Mouse (Mus musculus) CH12.LX (cell line): Measurements from ENCODE around the gene Vmo1. TPM values are rescaled to one million over a fixed set of nuclear protein-coding genes. Genes with fewer than 3 reads are reported as not detected.
A peak's percentile ranks its signal among the peaks of the same experiment; 100 is the strongest.

Experiments used
- DNase-seq: peaks from one replicate; pipeline ENCODE4 v3.0.0-alpha.2; 2013; ENCODE audit errors: extremely low read depth
- H3K27ac ChIP-seq: 2 replicates; pipeline ENCODE4 v1.5.1; 2012; ENCODE audit warnings: low read depth, mild to moderate bottlenecking, control low read depth, moderate library complexity; ENCODE audit not compliant: insufficient read depth
- H3K27me3 ChIP-seq: replicated peaks from 2 replicates; pipeline ENCODE3; 2012; ENCODE audit warnings: inconsistent platforms
- H3K36me3 ChIP-seq, 2 experiments: replicated peaks in 1 of 2; 2 replicates each; pipeline versions ENCODE3 to v1.6.1; 2012; ENCODE audit warnings: inconsistent platforms in 1 of 2, low read length in 1 of 2, mild to moderate bottlenecking in 1 of 2, mixed read lengths in 1 of 2, moderate library complexity in 1 of 2; ENCODE audit not compliant: control insufficient read depth in 1 of 2, insufficient read depth in 1 of 2
- H3K4me1 ChIP-seq, 2 experiments: 2 replicates each; pipeline ENCODE4 v1.6.1; 2012; ENCODE audit warnings: inconsistent platforms in 1 of 2, moderate library complexity in 1 of 2; ENCODE audit not compliant: insufficient read depth in 2 of 2, control insufficient read depth in 1 of 2
- H3K4me2 ChIP-seq: 2 replicates; pipeline ENCODE4 v1.6.1; 2012; ENCODE audit warnings: low read depth, mild to moderate bottlenecking, control low read depth; ENCODE audit not compliant: poor library complexity, insufficient read depth, severe bottlenecking
- H3K4me3 ChIP-seq, 3 experiments: fragments of 150-350 bp in 1 of 3; sonication (generic) in 1 of 3; replicated peaks in 1 of 3; 2 replicates each; pipeline versions ENCODE3 to v1.5.1; 2011 to 2012; ENCODE audit warnings: low read depth in 2 of 3, low read length in 2 of 3, mild to moderate bottlenecking in 2 of 3, moderate library complexity in 2 of 3, control low read depth in 1 of 3, improper control_type of control experiment in 1 of 3, inconsistent platforms in 1 of 3, mixed read lengths in 1 of 3; ENCODE audit not compliant: poor library complexity in 1 of 3
- H3K79me2 ChIP-seq: replicated peaks from 2 replicates; pipeline ENCODE4 v1.6.1; 2012; ENCODE audit warnings: mild to moderate bottlenecking, moderate library complexity; ENCODE audit not compliant: control insufficient read depth, poor library complexity, insufficient read depth, severe bottlenecking; ENCODE audit errors: extremely low read depth
- H3K9ac ChIP-seq: 2 replicates; pipeline ENCODE4 v1.6.1; 2012; ENCODE audit warnings: low read depth, mild to moderate bottlenecking, control low read depth, moderate library complexity; ENCODE audit not compliant: insufficient read depth
- H3K9me3 ChIP-seq: replicated peaks from 2 replicates; pipeline ENCODE3; 2012; ENCODE audit warnings: low read length, inconsistent platforms, mixed read lengths
- BHLHE40 ChIP-seq: IDR thresholded peaks from 2 replicates; pipeline ENCODE4 v1.6.1; 2011; ENCODE audit warnings: mild to moderate bottlenecking, low read depth, low read length, improper control_type of control experiment
- CHD1 ChIP-seq: IDR thresholded peaks from 2 replicates; pipeline ENCODE4 v1.6.1; 2012; ENCODE audit warnings: low read depth, low read length, improper control_type of control experiment, inconsistent platforms
- CHD2 ChIP-seq: IDR thresholded peaks from 2 replicates; pipeline ENCODE4 v1.6.1; 2011; ENCODE audit warnings: low read length, improper control_type of control experiment
- E2F4 ChIP-seq: IDR thresholded peaks from 2 replicates; pipeline ENCODE4 v1.6.1; 2011; ENCODE audit warnings: low read depth, low read length, improper control_type of control experiment; ENCODE audit not compliant: insufficient replicate concordance
- ELF1 ChIP-seq: IDR thresholded peaks from 2 replicates; pipeline ENCODE4 v1.6.1; 2014; ENCODE audit warnings: low read depth, mild to moderate bottlenecking, inconsistent platforms, low read length, improper control_type of control experiment
- EP300 ChIP-seq: IDR thresholded peaks from 2 replicates; pipeline ENCODE4 v1.6.1; 2011; ENCODE audit warnings: low read length, improper control_type of control experiment
- ETS1 ChIP-seq: conservative IDR thresholded peaks from 2 replicates; pipeline ENCODE4 v1.6.1; 2012; ENCODE audit warnings: low read depth, mild to moderate bottlenecking, inconsistent platforms, low read length, improper control_type of control experiment, moderate library complexity
- GABPA ChIP-seq: IDR thresholded peaks from 2 replicates; pipeline ENCODE4 v1.6.1; 2012; ENCODE audit warnings: low read depth, low read length, improper control_type of control experiment, inconsistent platforms; ENCODE audit not compliant: insufficient replicate concordance
- HCFC1 ChIP-seq: IDR thresholded peaks from 2 replicates; pipeline ENCODE4 v1.6.1; 2012; ENCODE audit warnings: low read depth, mild to moderate bottlenecking, inconsistent platforms, low read length, improper control_type of control experiment
- JUN ChIP-seq: IDR thresholded peaks from 2 replicates; pipeline ENCODE4 v1.6.1; 2011; ENCODE audit warnings: low read depth, mild to moderate bottlenecking, low read length, improper control_type of control experiment, moderate library complexity; ENCODE audit not compliant: insufficient read depth
- JUND ChIP-seq: conservative IDR thresholded peaks from 2 replicates; pipeline ENCODE4 v1.6.1; 2011; ENCODE audit warnings: low read depth, low read length, improper control_type of control experiment
- MAFK ChIP-seq: IDR thresholded peaks from 2 replicates; pipeline ENCODE4 v1.6.1; 2011; ENCODE audit warnings: low read length, improper control_type of control experiment; ENCODE audit not compliant: insufficient replicate concordance
- MAX ChIP-seq: IDR thresholded peaks from 2 replicates; pipeline ENCODE4 v1.6.1; 2011; ENCODE audit warnings: low read length, improper control_type of control experiment
- MAZ ChIP-seq: IDR thresholded peaks from 2 replicates; pipeline ENCODE4 v1.6.1; 2012; ENCODE audit warnings: low read depth, mild to moderate bottlenecking, inconsistent platforms, low read length, improper control_type of control experiment, moderate library complexity
- MEF2A ChIP-seq: IDR thresholded peaks from 2 replicates; pipeline ENCODE4 v1.6.1; 2014; ENCODE audit warnings: low read depth, mild to moderate bottlenecking, inconsistent platforms, low read length, improper control_type of control experiment, borderline replicate concordance
- MXI1 ChIP-seq: IDR thresholded peaks from 2 replicates; pipeline ENCODE4 v1.6.1; 2011; ENCODE audit warnings: mild to moderate bottlenecking, low read depth, low read length, improper control_type of control experiment
- MYC ChIP-seq: IDR thresholded peaks from 2 replicates; pipeline ENCODE4 v1.6.1; 2011; ENCODE audit warnings: low read depth, mild to moderate bottlenecking, improper control_type of control experiment, low read length
- NELFE ChIP-seq: IDR thresholded peaks from 2 replicates; pipeline ENCODE4 v1.6.1; 2011; ENCODE audit warnings: low read depth, low read length, improper control_type of control experiment
- PAX5 ChIP-seq: IDR thresholded peaks from 2 replicates; pipeline ENCODE4 v1.6.1; 2012; ENCODE audit warnings: low read length, inconsistent platforms, mixed read lengths
- POLR2A ChIP-seq: IDR thresholded peaks from 2 replicates; pipeline ENCODE4 v1.6.1; 2011; ENCODE audit warnings: low read depth, mild to moderate bottlenecking, improper control_type of control experiment, low read length
- POLR2AphosphoS2 ChIP-seq: IDR thresholded peaks from 2 replicates; pipeline ENCODE4 v1.6.1; 2011; ENCODE audit warnings: low read depth, low read length, improper control_type of control experiment
- RAD21 ChIP-seq: IDR thresholded peaks from 2 replicates; pipeline ENCODE4 v1.6.1; 2011; ENCODE audit warnings: low read depth, mild to moderate bottlenecking, low read length, improper control_type of control experiment, moderate library complexity
- SIN3A ChIP-seq: IDR thresholded peaks from 2 replicates; pipeline ENCODE4 v1.6.1; 2012; ENCODE audit warnings: low read length, improper control_type of control experiment, inconsistent platforms
- SMC3 ChIP-seq: IDR thresholded peaks from 2 replicates; pipeline ENCODE4 v1.6.1; 2011; ENCODE audit warnings: low read depth, low read length, improper control_type of control experiment
- TBP ChIP-seq: conservative IDR thresholded peaks from 2 replicates; pipeline ENCODE4 v1.6.1; 2011; ENCODE audit warnings: low read depth, low read length, improper control_type of control experiment
- TCF12 ChIP-seq: IDR thresholded peaks from 2 replicates; pipeline ENCODE4 v1.6.1; 2014; ENCODE audit warnings: low read depth, mild to moderate bottlenecking, inconsistent platforms, low read length, improper control_type of control experiment
- UBTF ChIP-seq: IDR thresholded peaks from 2 replicates; pipeline ENCODE4 v1.6.1; 2012; ENCODE audit warnings: low read depth, mild to moderate bottlenecking, inconsistent platforms, low read length, improper control_type of control experiment, moderate library complexity
- USF1 ChIP-seq: IDR thresholded peaks from 2 replicates; pipeline ENCODE4 v1.6.1; 2014; ENCODE audit warnings: low read depth, mild to moderate bottlenecking, inconsistent platforms, low read length, improper control_type of control experiment
- USF2 ChIP-seq: conservative IDR thresholded peaks from 2 replicates; pipeline ENCODE4 v1.6.1; 2011; ENCODE audit warnings: low read depth, low read length, improper control_type of control experiment
- ZC3H11A ChIP-seq: IDR thresholded peaks from 2 replicates; pipeline ENCODE4 v1.6.1; 2012; ENCODE audit warnings: low read depth, mild to moderate bottlenecking, inconsistent platforms, low read length, improper control_type of control experiment
- ZMIZ1 ChIP-seq: IDR thresholded peaks from 2 replicates; pipeline ENCODE4 v1.6.1; 2012; ENCODE audit warnings: low read depth, mild to moderate bottlenecking, inconsistent platforms, low read length, improper control_type of control experiment
- dilution Hi-C: fragments of 300-500 bp; cut with MboI; formaldehyde crosslinking; loops from 2 replicates; pipeline ENCODE4 v1.14.3; 2020; ENCODE audit warnings: low sequenced_read_pairs; ENCODE audit not compliant: extremely low pct_unique_long_range_greater_than_20kb, extremely low pct_ligation_motif_present
- in situ Hi-C: fragments of 300-500 bp; cut with MboI; formaldehyde crosslinking; loops from 3 replicates; pipeline ENCODE4 v1.14.3; 2019; ENCODE audit warnings: low sequenced_read_pairs, low pct_ligation_motif_present, low pct_unique_long_range_greater_than_20kb, mixed read lengths
- polyA plus RNA-seq: library from polyadenylated mRNA; unstranded; fragments of >175 nt; gene quantifications from 2 replicates; pipeline ENCODE4 v1.2.1, GENCODE M21; 2012; ENCODE audit warnings: low read depth; ENCODE audit not compliant: insufficient read length
- total RNA-seq, 2 experiments: library from RNA; depleted of rRNA; stranded (reverse); fragments of 300-350 nt in 1 of 2; fragments of >200 nt in 1 of 2; gene quantifications; 2 replicates each; pipeline ENCODE4 v1.2.3; 2012 to 2014

The Vmo1 gene
- total and polyA plus RNA-seq, 3 experiments, result 0.36 to 0.70 TPM; not detected in 1

DNA sequence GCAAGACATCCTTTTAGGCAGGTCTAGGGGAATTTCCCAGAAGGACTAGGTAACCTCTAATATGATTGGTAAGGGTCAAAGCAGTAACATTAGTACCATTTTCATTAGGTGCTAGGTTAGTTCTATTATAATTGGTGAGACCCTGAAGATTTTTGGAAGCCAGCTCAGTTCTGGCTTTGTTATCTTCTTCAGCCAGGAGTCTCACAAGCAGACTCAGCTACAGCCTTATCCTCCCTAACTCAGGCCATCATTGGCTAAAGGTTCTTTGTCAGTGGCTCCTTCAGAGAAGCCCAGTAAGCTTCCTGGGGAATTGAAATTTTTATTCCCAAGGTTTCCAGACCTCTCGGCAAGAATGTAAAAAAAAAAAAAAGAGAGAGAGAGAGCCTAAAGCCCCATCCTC, 4.0 kb upstream of the Vmo1 start:
- H3K4me2 ChIP-seq, result no peak overlapping the region
- H3K4me1 ChIP-seq, result peaks cover 10 to 27% of the 10 kb centered on the region in 2 experiments
- H3K27ac ChIP-seq, result no peak overlapping the region
- dilution Hi-C loops, result no loop called here
- no peaks in the 10 kb centered on the region for H3K79me2 ChIP-seq
- DNase-seq, result no peak
- no peaks in the 10 kb centered on the region for H3K36me3 ChIP-seq
- H3K4me3 ChIP-seq, result no peak overlapping the region
- H3K9me3 ChIP-seq, result no peaks in the 10 kb centered on the region
- H3K27me3 ChIP-seq, result no peaks in the 10 kb centered on the region
- no peak overlapping the region for H3K9ac ChIP-seq
- TF ChIP-seq NELFE, result no peak
- TF ChIP-seq ELF1, result no peak
- TF ChIP-seq MYC, result no peak
- TF ChIP-seq MEF2A, result no peak
- TF ChIP-seq JUN, result no peak
- TF ChIP-seq RAD21, result no peak
- no peak for TF ChIP-seq E2F4
- TF ChIP-seq ZC3H11A, result no peak
- TF ChIP-seq HCFC1, result no peak
- no peak for TF ChIP-seq CHD2
- TF ChIP-seq TCF12, result no peak
- TF ChIP-seq UBTF, result no peak
- no peak for TF ChIP-seq GABPA
- TF ChIP-seq ETS1, result no peak
- TF ChIP-seq BHLHE40, result no peak
- TF ChIP-seq SMC3, result no peak
- no peak for TF ChIP-seq CHD1
- TF ChIP-seq MXI1, result no peak
- no peak for TF ChIP-seq ZMIZ1
- no peak for TF ChIP-seq POLR2A
- TF ChIP-seq, all 38 proteins: peak for 0
- in situ Hi-C loops, result loop anchor here (5.0 kb wide), 2 partner anchors 89 to 244 kb away; partner anchors contain the start of gene Zfp3

DNA sequence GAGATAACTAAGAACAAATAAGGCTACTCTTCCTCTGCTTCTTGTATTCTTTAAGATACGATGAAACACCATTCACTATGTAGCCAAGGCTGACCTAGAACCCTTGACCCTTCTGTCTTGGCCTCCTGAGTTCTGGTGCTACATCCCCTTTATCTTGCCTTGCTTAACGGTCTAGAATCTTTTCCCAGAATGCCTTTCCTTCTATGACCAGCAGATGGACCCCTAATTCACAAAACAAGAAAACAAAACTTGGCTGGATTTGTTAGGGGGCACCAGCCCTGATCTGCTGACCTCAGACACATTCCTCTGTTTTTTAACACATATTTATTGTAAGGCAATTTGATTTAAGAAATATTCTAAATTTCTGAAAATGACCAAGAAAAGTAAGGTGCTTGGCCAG, 1.9 kb upstream of the Vmo1 start:
- Histone ChIP-seq H3K9ac (no peak overlapping the region), H3K79me2 (no peaks in the 10 kb centered on the region), H3K27me3 (no peaks in the 10 kb centered on the region), H3K4me3 (no peak overlapping the region), H3K4me1 (peaks cover 15 to 42% of the 10 kb centered on the region in 2 experiments), H3K27ac (no peak overlapping the region), H3K4me2 (no peak overlapping the region), H3K36me3 (no peaks in the 10 kb centered on the region), H3K9me3 (no peaks in the 10 kb centered on the region)
- dilution Hi-C loops (no loop called here), in situ Hi-C loops (loop anchor here (5.0 kb wide), 2 partner anchors 91 to 246 kb away; partner anchors contain the start of gene Zfp3)
- peak; percentile 77 for DNase-seq
- TF ChIP-seq USF1, result no peak
- no peak for TF ChIP-seq MAX
- TF ChIP-seq PAX5, result no peak
- TF ChIP-seq MXI1, result no peak
- TF ChIP-seq SIN3A, result no peak; the same call in 1 of the 2 replicates
- TF ChIP-seq TBP, result no peak
- TF ChIP-seq POLR2A, result no peak
- no peak for TF ChIP-seq USF2
- TF ChIP-seq UBTF, result no peak
- TF ChIP-seq JUND, result peak; percentile 50; the same call in 1 of the 2 replicates
- TF ChIP-seq BHLHE40, result no peak
- no peak for TF ChIP-seq CHD2
- TF ChIP-seq MAFK, result peak; percentile 73
- no peak for TF ChIP-seq EP300
- no peak; the same call in none of the 2 replicates for TF ChIP-seq RAD21
- TF ChIP-seq ZMIZ1, result no peak
- no peak; the same call in 1 of the 2 replicates for TF ChIP-seq JUN
- TF ChIP-seq TCF12, result peak; percentile 51; the same call in 1 of the 2 replicates
- 0 out of 2 replicates have a peak, but pooled peaks have one; percentile 52 for TF ChIP-seq MAZ
- no peak for TF ChIP-seq E2F4
- TF ChIP-seq SMC3, result peak; percentile 98
- no peak; the same call in 1 of the 2 replicates for TF ChIP-seq MEF2A
- TF ChIP-seq ETS1, result no peak
- TF ChIP-seq POLR2AphosphoS2, result no peak
- no peak for TF ChIP-seq GABPA
